Mouse (Mus musculus) forebrain, postnatal 0 days (tissue): ENCODE data around the gene Inpp5a. TPM values are rescaled to one million over a fixed set of nuclear protein-coding genes. Genes with fewer than 3 reads are reported as not detected.
A peak's percentile ranks its signal among the peaks of the same experiment; 100 is the strongest.

Source experiments
- ATAC-seq: fragments of 200-750 bp; cut with Nextera tagmentation; 2 replicates; pipeline ENCODE4 v1.8.0; 2017; ENCODE audit warnings: mild to moderate bottlenecking, moderate library complexity
- DNase-seq: peaks from one replicate; pipeline ENCODE4 v3.0.0-alpha.2; 2015
- H3K27ac ChIP-seq: fragments of 300-500 bp; sonication (generic); 2 replicates; pipeline ENCODE4 v1.5.1; 2014; ENCODE audit warnings: low read depth, mild to moderate bottlenecking, antibody characterized with exemption, low read length, moderate library complexity, mixed read lengths
- H3K27me3 ChIP-seq: fragments of 300-500 bp; sonication (generic); 2 replicates; pipeline ENCODE4 v1.6.1; 2014; ENCODE audit warnings: mild to moderate bottlenecking, low read length, mixed read lengths; ENCODE audit not compliant: insufficient read depth
- H3K36me3 ChIP-seq: fragments of 300-500 bp; sonication (generic); 2 replicates; pipeline ENCODE4 v1.6.1; 2014; ENCODE audit warnings: mild to moderate bottlenecking, moderate library complexity; ENCODE audit not compliant: insufficient read depth
- H3K4me1 ChIP-seq: fragments of 300-500 bp; sonication (generic); 2 replicates; pipeline ENCODE4 v1.6.1; 2014; ENCODE audit warnings: antibody characterized with exemption; ENCODE audit not compliant: insufficient read depth
- H3K4me2 ChIP-seq: fragments of 300-500 bp; sonication (generic); 2 replicates; pipeline ENCODE4 v1.6.1; 2014; ENCODE audit warnings: low read depth, mild to moderate bottlenecking, moderate library complexity
- H3K4me3 ChIP-seq: fragments of 300-500 bp; sonication (generic); 2 replicates; pipeline ENCODE4 v1.5.1; 2014; ENCODE audit warnings: low read depth, low read length, mixed read lengths
- H3K9ac ChIP-seq: fragments of 300-500 bp; sonication (generic); 2 replicates; pipeline ENCODE4 v1.6.1; 2014; ENCODE audit warnings: mild to moderate bottlenecking
- H3K9me3 ChIP-seq: fragments of 300-500 bp; sonication (generic); 2 replicates; pipeline ENCODE4 v1.6.1; 2016; ENCODE audit warnings: low read length
- CTCF ChIP-seq: sonication (generic); IDR thresholded peaks from 2 replicates; pipeline ENCODE4 v1.5.1; 2016; ENCODE audit warnings: antibody characterized with exemption, control low read depth, low read depth
- WGBS: fragments of 180-500 bp; shearing (Covaris S2); extraction: QIAGEN DNeasy Blood & Tissue Kit; methylation state at CpG from one replicate; pipeline ENCODE4 v1.1.7; 2014; 5-methylcytosine and 5-hydroxymethylcytosine counted together
- polyA plus RNA-seq: library from polyadenylated mRNA; unstranded; fragments of >200 nt; fragmentation: Nextera tagmentation; extraction: Ambion mirVana; gene quantifications from 2 replicates; pipeline ENCODE4 v1.2.1, GENCODE M21; 2015
- total RNA-seq: library from RNA; depleted of rRNA; stranded (reverse); fragments of >200 nt; gene quantifications from 2 replicates; pipeline ENCODE4 v1.2.3, GENCODE M21; 2014

The Inpp5a gene
- total and polyA plus RNA-seq, 2 experiments from 2014 or later = 8.8 to 16.3 TPM

GRCm38 (mm10) chr7:139364936-139365830, 23.7 kb upstream of the Inpp5a start:
- H3K4me1 ChIP-seq = peaks cover 14% of the 10 kb centered on the region
- no peaks in the 10 kb centered on the region for H3K36me3 ChIP-seq
- no peak overlapping the region for H3K4me2 ChIP-seq
- H3K9me3 ChIP-seq = no peaks in the 10 kb centered on the region
- no peak for TF ChIP-seq CTCF
- 82% methylated on average over 13 of the region's 13 CpGs for WGBS
- no peak overlapping the region for H3K4me3 ChIP-seq
- H3K27ac ChIP-seq = no peak overlapping the region
- DNase-seq (no peak), ATAC-seq (no peak)
- no peak overlapping the region for H3K9ac ChIP-seq
- no peaks in the 10 kb centered on the region for H3K27me3 ChIP-seq

GRCm38 (mm10) chr7:139366131-139366530, 22.8 kb upstream of the Inpp5a start:
- no peaks in the 10 kb centered on the region for H3K36me3 ChIP-seq
- no peak overlapping the region for H3K27ac ChIP-seq
- H3K9me3 ChIP-seq = no peaks in the 10 kb centered on the region
- WGBS = 94% methylated on average over 3 of the region's 3 CpGs
- H3K27me3 ChIP-seq = no peaks in the 10 kb centered on the region
- peaks cover 14% of the 10 kb centered on the region for H3K4me1 ChIP-seq
- H3K4me2 ChIP-seq = no peak overlapping the region
- ATAC-seq (no peak), DNase-seq (no peak)
- no peak overlapping the region for H3K9ac ChIP-seq
- TF ChIP-seq CTCF = no peak
- no peak overlapping the region for H3K4me3 ChIP-seq

GRCm38 (mm10) chr7:139366549-139366948, 22.4 kb upstream of the Inpp5a start:
- Histone ChIP-seq H3K9ac (no peak overlapping the region), H3K27me3 (no peaks in the 10 kb centered on the region), H3K4me2 (no peak overlapping the region), H3K27ac (no peak overlapping the region), H3K4me3 (no peak overlapping the region), H3K4me1 (peaks cover 14% of the 10 kb centered on the region), H3K9me3 (no peaks in the 10 kb centered on the region), H3K36me3 (no peaks in the 10 kb centered on the region)
- ATAC-seq = no peak
- no peak for DNase-seq
- no peak for TF ChIP-seq CTCF
- 86% methylated on average over 4 of the region's 4 CpGs for WGBS

DNA sequence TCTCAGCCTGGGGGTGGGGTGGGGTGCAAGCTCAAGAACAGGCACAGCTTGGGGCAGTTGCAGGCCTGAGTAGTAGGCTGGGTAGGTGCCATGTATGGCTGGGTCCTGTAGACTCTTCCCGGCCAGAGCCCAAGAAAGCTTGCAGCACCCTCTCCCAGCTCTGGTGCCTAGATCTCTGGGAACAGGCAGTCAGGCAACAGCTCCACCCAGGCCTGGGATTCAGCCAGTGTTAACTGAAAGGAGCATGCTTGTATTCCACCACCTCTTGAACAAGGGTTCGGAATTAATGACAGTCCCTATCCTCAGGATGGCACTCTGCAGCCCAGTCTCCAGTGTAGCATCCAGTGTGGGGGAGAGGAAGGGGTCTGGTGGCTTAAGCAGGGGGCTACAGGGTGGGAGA, 20.7 kb upstream of the Inpp5a start:
- no peaks in the 10 kb centered on the region for H3K9me3 ChIP-seq
- no peaks in the 10 kb centered on the region for H3K36me3 ChIP-seq
- no peak overlapping the region for H3K4me3 ChIP-seq
- no peak for TF ChIP-seq CTCF
- ATAC-seq (no peak), DNase-seq (no peak)
- no peak overlapping the region for H3K4me2 ChIP-seq
- H3K27me3 ChIP-seq = no peaks in the 10 kb centered on the region
- H3K27ac ChIP-seq = peak overlapping the region; percentile 54; the same call in 1 of the 2 replicates
- peaks cover 14% of the 10 kb centered on the region for H3K4me1 ChIP-seq
- 74% methylated on average over 2 of the region's 2 CpGs for WGBS
- H3K9ac ChIP-seq = no peak overlapping the region

DNA sequence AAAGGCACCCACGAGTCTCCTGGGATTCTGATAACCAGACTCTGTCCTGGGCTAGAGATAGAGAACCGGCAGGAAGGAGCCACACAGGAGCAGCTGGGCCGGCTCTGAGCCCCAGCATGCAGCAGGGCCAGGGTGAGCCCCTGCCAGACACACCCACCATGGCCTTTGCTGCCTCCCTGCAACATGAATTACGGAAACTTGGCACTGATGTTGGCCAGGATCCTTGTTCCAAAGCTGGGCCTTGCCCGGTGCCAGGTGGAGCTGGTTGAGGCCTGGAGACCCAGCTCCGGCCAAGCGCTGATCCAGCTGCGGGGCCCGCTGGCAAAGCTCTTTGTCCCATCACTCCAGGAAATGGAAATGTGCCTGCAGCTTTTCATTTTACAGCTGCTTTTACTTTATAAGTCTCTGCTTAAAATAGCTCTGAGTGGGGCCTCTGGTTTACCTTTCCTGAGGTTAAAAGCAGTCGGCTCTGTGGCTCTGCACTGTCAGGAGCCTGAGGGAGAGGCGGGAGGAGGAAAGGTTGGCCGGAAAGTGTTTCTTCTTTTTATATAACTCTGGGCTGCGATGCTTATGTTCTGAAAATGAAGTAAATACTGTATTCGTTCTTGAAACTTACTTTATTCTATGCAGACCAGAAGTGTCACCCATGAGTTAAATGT, 20.1 kb upstream of the Inpp5a start:
- H3K4me3 ChIP-seq = no peak overlapping the region
- DNase-seq = peak; percentile 58
- no peak for TF ChIP-seq CTCF
- no peak overlapping the region for H3K9ac ChIP-seq
- peaks cover 12% of the 10 kb centered on the region for H3K4me1 ChIP-seq
- peak; percentile 84 for ATAC-seq
- H3K9me3 ChIP-seq = no peaks in the 10 kb centered on the region
- no peak overlapping the region for H3K4me2 ChIP-seq
- H3K27ac ChIP-seq = peak overlapping the region; percentile 54
- no peaks in the 10 kb centered on the region for H3K36me3 ChIP-seq
- no peaks in the 10 kb centered on the region for H3K27me3 ChIP-seq
- 47% methylated on average over 14 of the region's 14 CpGs for WGBS

GRCm38 (mm10) chr7:139369501-139370088, 19.3 kb upstream of the Inpp5a start:
- no peaks in the 10 kb centered on the region for H3K36me3 ChIP-seq
- 90% methylated on average over 6 of the region's 6 CpGs for WGBS
- no peaks in the 10 kb centered on the region for H3K27me3 ChIP-seq
- H3K4me1 ChIP-seq = peaks cover 4% of the 10 kb centered on the region
- DNase-seq = no peak
- H3K27ac ChIP-seq = no peak overlapping the region
- no peak overlapping the region for H3K4me2 ChIP-seq
- no peak for TF ChIP-seq CTCF
- no peak overlapping the region for H3K9ac ChIP-seq
- H3K4me3 ChIP-seq = no peak overlapping the region
- no peak for ATAC-seq
- no peaks in the 10 kb centered on the region for H3K9me3 ChIP-seq

DNA sequence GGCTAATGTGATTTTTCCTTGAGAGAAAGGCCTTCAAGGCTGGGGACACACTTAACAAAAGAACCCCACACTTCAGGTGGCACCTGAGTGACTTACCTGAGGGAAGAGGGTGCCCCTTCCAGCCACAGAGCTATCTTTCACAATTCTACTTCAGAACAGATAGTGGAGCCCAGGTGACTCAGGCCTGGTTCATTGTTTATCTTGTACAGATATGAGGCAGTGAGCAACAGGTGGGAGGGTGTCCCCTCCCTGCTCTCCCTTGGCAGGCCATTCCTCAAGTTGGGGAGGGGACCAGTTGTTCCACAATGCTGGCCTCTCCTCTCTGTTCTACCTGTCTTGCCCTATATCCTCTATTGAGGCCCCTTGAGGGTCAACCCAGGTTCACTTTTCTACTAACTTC, 17.5 kb upstream of the Inpp5a start:
- Histone ChIP-seq H3K27me3 (no peaks in the 10 kb centered on the region), H3K4me1 (peaks cover 2% of the 10 kb centered on the region; the same call in 1 of the 2 replicates), H3K9me3 (no peaks in the 10 kb centered on the region), H3K9ac (no peak overlapping the region), H3K36me3 (no peaks in the 10 kb centered on the region), H3K27ac (no peak overlapping the region), H3K4me3 (no peak overlapping the region), H3K4me2 (no peak overlapping the region)
- TF ChIP-seq CTCF = no peak
- DNase-seq = no peak
- no peak for ATAC-seq
